8 mouse cellular contexts compared by ENCODE assay signal in the genomic region with DNA sequence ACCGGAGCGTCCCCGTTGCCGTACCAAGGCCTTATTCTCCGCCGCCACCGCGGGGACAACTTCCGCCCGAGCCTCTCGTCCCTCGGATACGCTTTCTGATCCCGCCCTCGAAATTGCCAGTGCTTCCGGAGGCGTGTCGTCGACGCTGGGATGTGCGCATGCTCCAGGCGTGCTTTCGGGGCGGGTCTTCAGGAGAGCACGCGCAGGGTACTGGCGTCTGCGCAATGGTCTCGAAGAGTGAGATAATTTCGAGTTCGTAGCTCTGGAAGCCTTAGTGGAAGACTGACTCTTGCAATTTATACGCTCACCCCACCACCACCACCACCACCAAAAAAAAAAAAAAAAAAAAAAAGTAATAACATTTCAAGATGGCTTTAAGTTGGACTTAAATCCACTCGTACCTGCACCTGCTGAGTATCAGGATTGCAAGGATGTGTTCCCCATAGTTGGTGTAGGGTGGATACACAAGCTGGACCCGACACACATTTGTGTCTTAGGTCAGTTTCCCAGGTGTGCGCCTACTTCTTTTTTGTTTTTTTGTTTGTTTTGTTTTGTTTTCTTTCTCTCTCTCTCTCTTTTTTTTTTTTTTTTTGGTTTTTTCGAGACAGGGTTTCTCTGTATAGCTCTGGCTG. TPM values are rescaled to one million over a fixed set of nuclear protein-coding genes. Genes with fewer than 3 reads are reported as not detected.
DNase-seq lines count a peak whose midpoint lies in the region; ATAC-seq lines count a peak whose summit lies in the region.

A gene (minus strand): TSS at position 94 of the 632 bp plus-strand sequence.

- H3K27me3 ChIP-seq in heart, embryonic 14.5 days (ENCODE audit: control insufficient read depth, insufficient read depth, low read length) = no peaks in the 10 kb centered on the region
- peaks cover 8% of the 10 kb centered on the region; the same call in 1 of the 2 replicates for H3K27me3 ChIP-seq in liver, embryonic 13.5 days
- H3K27me3 ChIP-seq in stomach, embryonic 16.5 days (ENCODE audit: control insufficient read depth, insufficient read depth, low read length) = no peaks in the 10 kb centered on the region

- peak; percentile 98 for DNase-seq in CD4-positive, CD25-positive, alpha-beta regulatory T cell, adult 2 months (ENCODE audit: low read depth, low spot score)
- DNase-seq in fibroblast of lung, adult 2 months (ENCODE audit: low read depth) = peak; percentile 86
- DNase-seq in kidney, postnatal 14 days = peak; percentile 96
- DNase-seq in liver, embryonic 13.5 days = peak; percentile 94
- DNase-seq in neural tube, embryonic 10.5 days (ENCODE audit: extremely low spot score, low spot score) = peak; percentile 97

- peak; percentile 89 for ATAC-seq in heart, embryonic 14.5 days (ENCODE audit: insufficient number of reproducible peaks, insufficient read depth, low FRiP score, low read depth)
- peak; percentile 95 for ATAC-seq in liver, embryonic 13.5 days (ENCODE audit: low read depth)
- ATAC-seq in stomach, embryonic 16.5 days (ENCODE audit: insufficient read depth, low FRiP score) = peak; percentile 94

- H3K36me3 ChIP-seq in heart, embryonic 14.5 days (ENCODE audit: control insufficient read depth, insufficient read depth, low read length) = peaks cover 15% of the 10 kb centered on the region
- peaks cover 10% of the 10 kb centered on the region for H3K36me3 ChIP-seq in liver, embryonic 13.5 days
- no peaks in the 10 kb centered on the region for H3K36me3 ChIP-seq in stomach, embryonic 16.5 days (ENCODE audit: control insufficient read depth, insufficient read depth, low read length)

- peaks cover 9% of the 10 kb centered on the region for H3K4me1 ChIP-seq in brown adipose tissue, adult 24 weeks (ENCODE audit: control insufficient read depth, insufficient read depth, insufficient read length, low read length)
- peaks cover 3 to 28% of the 10 kb centered on the region in 2 experiments for H3K4me1 ChIP-seq in heart, embryonic 14.5 days (ENCODE audit: control insufficient read depth in 2 of 2, insufficient read depth in 2 of 2, low read length in 2 of 2)
- peaks cover 28% of the 10 kb centered on the region for H3K4me1 ChIP-seq in liver, embryonic 13.5 days (replicated peaks)
- peaks cover 20% of the 10 kb centered on the region for H3K4me1 ChIP-seq in stomach, embryonic 16.5 days (ENCODE audit: control insufficient read depth, insufficient read depth, low read length)

- no peaks in the 10 kb centered on the region; the same call in 1 of the 2 replicates for H3K9me3 ChIP-seq in heart, embryonic 14.5 days (ENCODE audit: control insufficient read depth, low read length)
- H3K9me3 ChIP-seq in liver, embryonic 13.5 days (replicated peaks) = 0 out of 2 replicates have a peak, but pooled peaks cover 2% of the 10 kb centered on the region
- no peaks in the 10 kb centered on the region for H3K9me3 ChIP-seq in stomach, embryonic 16.5 days (replicated peaks; ENCODE audit: control insufficient read depth, low read length)

- peak within 1 kb of the TSS; percentile 93 for H3K9ac ChIP-seq in heart, embryonic 14.5 days (ENCODE audit: low read length)
- H3K9ac ChIP-seq in liver, embryonic 13.5 days = peak within 1 kb of the TSS; percentile 96
- peak within 1 kb of the TSS; percentile 93 for H3K9ac ChIP-seq in stomach, embryonic 16.5 days (ENCODE audit: low read length)

- peak within 1 kb of the TSS; percentile 74 for H3K27ac ChIP-seq in brown adipose tissue, adult 24 weeks (replicated peaks; ENCODE audit: low read depth, low read length)
- H3K27ac ChIP-seq in heart, embryonic 14.5 days (replicated peaks in 1 of 2; ENCODE audit: control insufficient read depth in 1 of 2, insufficient read depth in 1 of 2, low read depth in 2 of 2, low read length in 2 of 2) = peak within 1 kb of the TSS; percentile 52 to 79
- H3K27ac ChIP-seq in liver, embryonic 13.5 days = peak within 1 kb of the TSS; percentile 80
- peak within 1 kb of the TSS; percentile 84 for H3K27ac ChIP-seq in stomach, embryonic 16.5 days (ENCODE audit: low read length)

- peak within 1 kb of the TSS; percentile 83 for H3K4me3 ChIP-seq in brown adipose tissue, adult 24 weeks (ENCODE audit: insufficient read depth, low read depth, low read length)
- peak within 1 kb of the TSS; percentile 77 to 92 for H3K4me3 ChIP-seq in heart, embryonic 14.5 days (ENCODE audit: control insufficient read depth in 1 of 2, insufficient read depth in 1 of 2, low read depth in 1 of 2, low read length in 2 of 2)
- peak within 1 kb of the TSS; percentile 92 for H3K4me3 ChIP-seq in liver, embryonic 13.5 days (replicated peaks)
- H3K4me3 ChIP-seq in stomach, embryonic 16.5 days (replicated peaks; ENCODE audit: low read length) = peak within 1 kb of the TSS; percentile 95

- WGBS in heart, embryonic 14.5 days = 5% methylated on average over 36 of the region's 36 CpGs
- WGBS in liver, embryonic 13.5 days (ENCODE audit: insufficient replicate concordance) = 4% methylated on average over 36 of the region's 36 CpGs
- 5% methylated on average over 36 of the region's 36 CpGs for WGBS in stomach, embryonic 16.5 days

- H3K4me2 ChIP-seq in heart, embryonic 14.5 days (ENCODE audit: low read length) = peak within 1 kb of the TSS; percentile 83
- H3K4me2 ChIP-seq in liver, embryonic 13.5 days = peak within 1 kb of the TSS; percentile 82
- peak within 1 kb of the TSS; percentile 81 for H3K4me2 ChIP-seq in stomach, embryonic 16.5 days (ENCODE audit: low read depth, low read length)

RNA-seq across cellular contexts. Expression of the gene that starts here (rescaled TPM):
- 11.2 and 11.4 TPM in 2 replicates for polyA plus RNA-seq in brown adipose tissue, adult 24 weeks (2012; ENCODE audit: insufficient read depth, insufficient read length, missing spikeins)
- 16.5 and 16.7 TPM in 2 replicates for polyA plus RNA-seq in heart, embryonic 14.5 days (2014; fragmentation: Nextera tagmentation; extraction: Ambion mirVana)
- 6.1 and 6.9 TPM in 2 replicates for polyA plus RNA-seq in liver, embryonic 13.5 days (2015; fragmentation: Nextera tagmentation; extraction: Ambion mirVana)
- 15.3 and 19.2 TPM in 2 replicates for polyA plus RNA-seq in stomach, embryonic 16.5 days (2015; fragmentation: Nextera tagmentation; extraction: Ambion mirVana)

Comparison
In these comparisons a context has a peak if more than half of its experiments do, and no peak if none do; other contexts are left out.
1. Peak in every context shown above with its lines: DNase-seq, ATAC-seq, H3K4me3 ChIP-seq and H3K27ac ChIP-seq.